Mouse (Mus musculus) G1E (cell line): ENCODE measurements at regions not wholly inside any gene's neighbourhood (a gene's known extent, or its start where the extent isn't known, plus 50 kb on each side); places are given as distances from the start of the nearest gene placed in this dataset.
"Not testable (repeated sequence)": the region's sequence is repeated elsewhere in the genome, so short reads cannot be mapped to it uniquely, and the experiment has no call there.

ENCODE experiments used
- ATAC-seq: 2 replicates; pipeline ENCODE4 v1.8.0; 2016; ENCODE audit warnings: mild to moderate bottlenecking; ENCODE audit not compliant: insufficient number of reproducible peaks, poor library complexity, low FRiP score, severe bottlenecking; ENCODE audit errors: extremely low read depth
- DNase-seq: peaks from one replicate; pipeline ENCODE4 v3.0.0; 2012; ENCODE audit warnings: low spot score
- H3K27me3 ChIP-seq: 2 replicates; pipeline ENCODE4 v1.6.1; 2012; ENCODE audit warnings: mild to moderate bottlenecking, low read length, inconsistent platforms; ENCODE audit not compliant: insufficient read depth
- H3K36me3 ChIP-seq: replicated peaks from 2 replicates; pipeline ENCODE3; 2012; ENCODE audit warnings: mild to moderate bottlenecking, inconsistent platforms
- H3K4me1 ChIP-seq: 2 replicates; pipeline ENCODE4 v1.6.1; 2012; ENCODE audit warnings: low read depth, low read length, inconsistent platforms, mixed read lengths; ENCODE audit not compliant: insufficient read depth
- H3K4me3 ChIP-seq: 2 replicates; pipeline ENCODE4 v1.5.1; 2012; ENCODE audit warnings: low read depth, mild to moderate bottlenecking, inconsistent platforms, low read length, moderate library complexity, mixed read lengths
- H3K9me3 ChIP-seq: replicated peaks from 2 replicates; pipeline ENCODE4 v1.6.1; 2012; ENCODE audit warnings: inconsistent platforms
- CTCF ChIP-seq: IDR thresholded peaks from 2 replicates; pipeline ENCODE4 v1.5.1; 2012; ENCODE audit warnings: low read depth, low read length, inconsistent platforms, mixed read lengths
- GATA1 ChIP-seq: IDR thresholded peaks from 2 replicates; pipeline ENCODE4 v1.6.1; 2012; ENCODE audit warnings: borderline replicate concordance, low read length, inconsistent platforms, mixed read lengths
- GATA2 ChIP-seq: IDR thresholded peaks from 2 replicates; pipeline ENCODE4 v1.6.1; 2012; ENCODE audit warnings: low read depth, low read length, inconsistent platforms, borderline replicate concordance
- POLR2AphosphoS5 ChIP-seq: IDR thresholded peaks from 2 replicates; pipeline ENCODE4 v1.6.1; 2012; ENCODE audit warnings: low read depth, low read length, inconsistent platforms; ENCODE audit not compliant: insufficient replicate concordance
- TAL1 ChIP-seq: conservative IDR thresholded peaks from 2 replicates; pipeline ENCODE4 v1.6.1; 2012; ENCODE audit warnings: low read depth, low read length, inconsistent platforms, mixed read lengths

DNA sequence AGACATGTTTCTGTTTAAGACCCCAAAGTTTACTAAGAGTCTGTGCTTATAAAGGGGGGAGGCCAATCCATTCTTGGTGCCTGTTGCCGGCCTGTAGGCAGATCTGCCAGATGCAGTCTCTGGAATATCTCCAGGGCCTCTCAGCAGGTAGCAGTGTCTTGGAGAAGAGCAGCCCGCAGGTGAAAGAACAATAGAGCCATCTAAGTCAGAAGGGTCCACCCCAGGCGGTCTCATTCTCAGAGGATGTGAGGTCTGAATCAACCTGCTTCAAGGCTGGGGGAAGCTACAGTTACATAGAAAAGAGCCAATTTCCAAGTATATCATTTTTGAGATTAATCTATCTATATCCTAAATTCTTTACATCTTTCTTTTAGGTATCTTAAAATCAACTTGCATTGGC, 366.0 kb upstream of the Dab2 start:
- ATAC-seq: no peak
- H3K9me3 ChIP-seq: no peaks in the 10 kb centered on the region
- DNase-seq: no peak
- no peak overlapping the region for H3K4me3 ChIP-seq
- no peaks in the 10 kb centered on the region for H3K36me3 ChIP-seq
- no peaks in the 10 kb centered on the region for H3K4me1 ChIP-seq
- H3K27me3 ChIP-seq: no peaks in the 10 kb centered on the region
- TF ChIP-seq TAL1: no peak
- no peak for TF ChIP-seq POLR2AphosphoS5
- TF ChIP-seq CTCF: no peak
- no peak for TF ChIP-seq GATA1
- no peak for TF ChIP-seq GATA2

- H3K4me1 ChIP-seq: no peaks in the 10 kb centered on the region
- DNase-seq (no peak), ATAC-seq (no peak)
- no peaks in the 10 kb centered on the region for H3K9me3 ChIP-seq
- no peak for TF ChIP-seq GATA2
- no peak for TF ChIP-seq GATA1
- no peak for TF ChIP-seq CTCF
- no peak for TF ChIP-seq POLR2AphosphoS5
- no peak for TF ChIP-seq TAL1
- H3K4me3 ChIP-seq: no peak overlapping the region
- no peaks in the 10 kb centered on the region for H3K36me3 ChIP-seq
- H3K27me3 ChIP-seq: no peaks in the 10 kb centered on the region
These were observed 358.6 kb upstream of the Dab2 start for GRCm38 (mm10) chr15:5940945-5941344.

DNA sequence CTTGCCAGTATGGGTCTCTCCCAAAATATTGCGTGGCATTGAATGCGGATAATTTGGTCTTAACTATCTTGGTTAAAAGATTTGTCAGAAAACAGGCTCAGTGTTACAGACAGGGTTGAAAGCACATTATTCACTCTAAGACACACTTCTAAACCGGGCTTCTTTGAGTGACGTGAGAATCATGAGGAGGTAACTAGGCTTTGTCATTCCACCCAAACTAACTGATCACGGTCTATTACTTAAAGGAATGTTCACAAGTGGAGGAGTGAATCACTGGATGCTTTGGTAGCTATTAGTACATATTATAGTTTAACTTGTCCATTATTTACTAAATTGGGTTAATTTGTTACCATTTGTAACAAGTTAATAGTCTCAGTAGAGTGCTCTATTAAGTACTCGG, 352.9 kb upstream of the Dab2 start:
- DNase-seq (no peak), ATAC-seq (no peak)
- H3K36me3 ChIP-seq: no peaks in the 10 kb centered on the region
- H3K27me3 ChIP-seq: no peaks in the 10 kb centered on the region
- TF ChIP-seq TAL1 (no peak), POLR2AphosphoS5 (no peak), CTCF (no peak), GATA2 (no peak), GATA1 (no peak)
- H3K4me1 ChIP-seq: peaks cover 4% of the 10 kb centered on the region; the same call in 1 of the 2 replicates
- no peaks in the 10 kb centered on the region for H3K9me3 ChIP-seq
- no peak overlapping the region for H3K4me3 ChIP-seq

DNA sequence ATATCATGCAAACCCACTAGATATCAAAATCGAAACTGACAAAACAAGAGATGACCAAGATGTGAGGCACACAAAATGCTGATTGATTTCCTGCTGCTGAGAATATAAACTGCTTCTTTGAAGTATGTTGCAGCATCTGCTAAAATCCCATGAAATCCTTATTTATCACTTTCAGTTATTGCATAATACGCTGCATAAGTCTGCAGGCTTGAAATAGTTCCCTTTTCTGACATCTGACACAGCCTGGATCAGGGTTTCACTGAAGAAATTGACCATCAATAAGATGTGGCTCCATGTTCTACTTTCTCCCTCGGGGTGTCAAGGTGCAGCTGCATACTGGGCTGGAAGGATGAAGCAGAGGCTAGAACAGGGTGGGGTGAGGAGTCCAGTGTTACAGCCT, 348.7 kb upstream of the Dab2 start:
- Histone ChIP-seq H3K4me3 (no peak overlapping the region), H3K9me3 (no peaks in the 10 kb centered on the region), H3K27me3 (no peaks in the 10 kb centered on the region), H3K36me3 (no peaks in the 10 kb centered on the region), H3K4me1 (peaks cover 8% of the 10 kb centered on the region; the same call in 1 of the 2 replicates)
- DNase-seq: no peak
- no peak for ATAC-seq
- TF ChIP-seq TAL1 (no peak), GATA2 (no peak), GATA1 (no peak), POLR2AphosphoS5 (no peak), CTCF (no peak)

GRCm38 (mm10) chr15:5951661-5952060, 347.9 kb upstream of the Dab2 start:
- not testable (repeated sequence) for H3K27me3 ChIP-seq, H3K4me1 ChIP-seq, ATAC-seq, H3K36me3 ChIP-seq, H3K9me3 ChIP-seq, DNase-seq, H3K4me3 ChIP-seq

DNA sequence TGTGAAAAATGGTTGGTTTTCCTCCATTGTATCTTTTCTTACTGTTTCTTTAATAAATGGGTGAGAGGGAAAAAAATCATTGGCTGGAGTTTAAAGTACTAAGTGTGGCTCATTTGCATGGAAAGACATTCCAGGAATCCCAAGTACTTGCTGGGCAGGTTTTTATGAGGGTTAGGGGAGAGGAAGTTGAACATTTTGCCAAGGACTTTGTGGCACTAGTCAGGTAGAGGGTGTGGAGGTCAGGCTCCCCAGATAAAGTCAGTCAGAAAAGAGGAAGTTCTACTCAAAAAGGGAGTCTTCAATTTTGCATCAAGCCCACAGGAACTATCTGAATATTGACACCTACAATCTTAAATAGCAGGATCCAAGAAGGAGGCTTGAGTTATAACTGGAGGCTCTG, 346.5 kb upstream of the Dab2 start:
- H3K4me3 ChIP-seq: no peak overlapping the region
- H3K36me3 ChIP-seq: no peaks in the 10 kb centered on the region
- H3K4me1 ChIP-seq: peaks cover 8% of the 10 kb centered on the region; the same call in 1 of the 2 replicates
- no peaks in the 10 kb centered on the region for H3K9me3 ChIP-seq
- TF ChIP-seq GATA1 (no peak), TAL1 (no peak), CTCF (no peak), GATA2 (no peak), POLR2AphosphoS5 (no peak)
- DNase-seq: no peak
- no peaks in the 10 kb centered on the region for H3K27me3 ChIP-seq
- peak; percentile 28; the same call in 1 of the 2 replicates for ATAC-seq

GRCm38 (mm10) chr15:5991351-5992065, 308.1 kb upstream of the Dab2 start:
- DNase-seq (no peak), ATAC-seq (no peak)
- Histone ChIP-seq H3K4me1 (no peaks in the 10 kb centered on the region), H3K36me3 (no peaks in the 10 kb centered on the region), H3K9me3 (no peaks in the 10 kb centered on the region), H3K4me3 (no peak overlapping the region), H3K27me3 (no peaks in the 10 kb centered on the region)
- TF ChIP-seq TAL1 (no peak), POLR2AphosphoS5 (no peak), GATA2 (no peak), GATA1 (no peak)

DNA sequence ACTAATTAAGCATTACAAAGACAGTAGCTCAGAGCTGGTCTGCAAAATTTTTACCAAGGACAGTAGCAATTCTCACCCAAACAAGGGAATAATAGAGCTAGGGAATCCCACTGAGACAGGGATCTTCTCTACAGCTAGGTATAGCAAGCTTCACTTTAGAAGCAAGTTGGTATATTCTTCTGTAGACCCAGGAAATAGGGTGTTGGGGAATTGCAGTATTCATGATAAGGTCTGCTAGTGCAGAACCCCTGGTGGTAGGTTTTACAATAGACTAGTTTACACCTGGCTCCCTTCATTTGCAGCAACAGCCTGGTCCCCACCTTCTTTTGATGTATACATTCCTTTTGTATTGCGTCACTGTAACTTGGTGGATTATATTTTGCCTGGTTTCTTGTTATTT, 307.4 kb upstream of the Dab2 start:
- not testable (repeated sequence) for H3K36me3 ChIP-seq, H3K9me3 ChIP-seq, H3K27me3 ChIP-seq, DNase-seq, H3K4me3 ChIP-seq, H3K4me1 ChIP-seq, ATAC-seq
